In genomic region chr16:31501751-31502365, GRCm38 (mm10) we compare ENCODE assay signal across 12 mouse cellular contexts.
DNase-seq lines count a peak whose midpoint lies in the region; ATAC-seq and TF ChIP-seq lines count a peak whose summit lies in the region.
"Had no signal": no experiment of that assay in that cellular context is flagged by ENCODE, and none has a peak within 500 bp of the region (broad histone marks: within the 10 kb centered on the region; RNA-seq: fewer than 3 reads in every experiment).

No protein-coding gene starts in this region.

- no peaks in the 10 kb centered on the region for H3K36me3 ChIP-seq in midbrain, embryonic 12.5 days
- no peaks in the 10 kb centered on the region for H3K36me3 ChIP-seq in midbrain, postnatal 0 days (ENCODE audit: insufficient read depth, low read length)
- H3K36me3 ChIP-seq in hindbrain, embryonic 13.5 days = no peaks in the 10 kb centered on the region
- no peaks in the 10 kb centered on the region for H3K36me3 ChIP-seq in neural tube, embryonic 12.5 days
- H3K36me3 ChIP-seq in liver, embryonic 12.5 days = no peaks in the 10 kb centered on the region

- peaks cover 24% of the 10 kb centered on the region; the same call in 1 of the 2 replicates for H3K27me3 ChIP-seq in midbrain, embryonic 12.5 days
- no peaks in the 10 kb centered on the region for H3K27me3 ChIP-seq in midbrain, postnatal 0 days (ENCODE audit: insufficient read depth, low read length)
- H3K27me3 ChIP-seq in hindbrain, embryonic 13.5 days = 0 out of 2 replicates have a peak, but pooled peaks cover 1% of the 10 kb centered on the region
- H3K27me3 ChIP-seq in neural tube, embryonic 12.5 days (replicated peaks) = no peaks in the 10 kb centered on the region
- H3K27me3 ChIP-seq in liver, embryonic 12.5 days (replicated peaks) = peaks cover 7% of the 10 kb centered on the region
- H3K27me3 ChIP-seq: CH12.LX had no signal

- no peak overlapping the region for H3K4me3 ChIP-seq in midbrain, embryonic 12.5 days
- H3K4me3 ChIP-seq in midbrain, postnatal 0 days (ENCODE audit: low read depth, low read length) = no peak overlapping the region
- H3K4me3 ChIP-seq in embryonic fibroblast, embryonic 13.5 days (ENCODE audit: insufficient read depth, low read length) = no peak overlapping the region
- no peak overlapping the region for H3K4me3 ChIP-seq in hindbrain, embryonic 13.5 days
- no peak overlapping the region for H3K4me3 ChIP-seq in neural tube, embryonic 12.5 days
- no peak overlapping the region for H3K4me3 ChIP-seq in liver, embryonic 12.5 days

- H3K4me1 ChIP-seq in midbrain, embryonic 12.5 days = peaks cover 23% of the 10 kb centered on the region
- peaks cover 8% of the 10 kb centered on the region; the same call in 1 of the 2 replicates for H3K4me1 ChIP-seq in midbrain, postnatal 0 days (ENCODE audit: insufficient read depth, low read length)
- H3K4me1 ChIP-seq in embryonic fibroblast, embryonic 13.5 days (ENCODE audit: control insufficient read depth, insufficient read depth, low read length) = peaks cover 27% of the 10 kb centered on the region
- peaks cover 41% of the 10 kb centered on the region for H3K4me1 ChIP-seq in hindbrain, embryonic 13.5 days (replicated peaks)
- H3K4me1 ChIP-seq in neural tube, embryonic 12.5 days = peaks cover 24% of the 10 kb centered on the region; the same call in 1 of the 2 replicates
- peaks cover 6% of the 10 kb centered on the region for H3K4me1 ChIP-seq in liver, embryonic 12.5 days

- DNase-seq in midbrain, postnatal 0 days (ENCODE audit: low spot score) = no peak
- no peak for DNase-seq in left cerebral cortex, adult 9 months (ENCODE audit: low spot score in 2 of 2)
- no peak for DNase-seq in kidney, adult 9 months
- DNase-seq: lung, postnatal 10 days; right cerebral cortex, adult 18-20 months had no signal

- peak overlapping the region; percentile 36; the same call in 1 of the 2 replicates for H3K27ac ChIP-seq in midbrain, embryonic 12.5 days (replicated peaks)
- H3K27ac ChIP-seq in midbrain, postnatal 0 days (ENCODE audit: low read depth, low read length) = no peak overlapping the region
- H3K27ac ChIP-seq in embryonic fibroblast, embryonic 13.5 days (ENCODE audit: insufficient read depth, low read length) = peak overlapping the region; percentile 27; the same call in 1 of the 2 replicates
- H3K27ac ChIP-seq in hindbrain, embryonic 13.5 days = peak overlapping the region; percentile 68
- H3K27ac ChIP-seq in neural tube, embryonic 12.5 days = no peak overlapping the region
- no peak overlapping the region for H3K27ac ChIP-seq in liver, embryonic 12.5 days

- no peak for TF ChIP-seq POLR2A in embryonic fibroblast, embryonic 13.5 days (IDR thresholded peaks at IDR 0.05; ENCODE audit: low read depth, low read length)

- no peak overlapping the region for H3K4me2 ChIP-seq in midbrain, embryonic 12.5 days (replicated peaks)
- no peak overlapping the region for H3K4me2 ChIP-seq in midbrain, postnatal 0 days (ENCODE audit: low read depth, low read length, poor library complexity, severe bottlenecking)
- H3K4me2 ChIP-seq in hindbrain, embryonic 13.5 days = no peak overlapping the region
- peak overlapping the region; percentile 10; the same call in 1 of the 2 replicates for H3K4me2 ChIP-seq in neural tube, embryonic 12.5 days (replicated peaks)
- H3K4me2 ChIP-seq in liver, embryonic 12.5 days = no peak overlapping the region
- H3K4me2 ChIP-seq: heart, embryonic 11.5 days had no signal

- H3K9ac ChIP-seq in midbrain, embryonic 12.5 days (replicated peaks) = no peak overlapping the region
- H3K9ac ChIP-seq in midbrain, postnatal 0 days (replicated peaks; ENCODE audit: low read length, poor library complexity, severe bottlenecking) = no peak overlapping the region
- no peak overlapping the region for H3K9ac ChIP-seq in hindbrain, embryonic 13.5 days
- no peak overlapping the region for H3K9ac ChIP-seq in neural tube, embryonic 12.5 days
- no peak overlapping the region for H3K9ac ChIP-seq in liver, embryonic 12.5 days

- TF ChIP-seq CTCF in midbrain, postnatal 0 days (IDR thresholded peaks at IDR 0.05) = no peak
- no peak for TF ChIP-seq CTCF in embryonic fibroblast, embryonic 13.5 days (IDR thresholded peaks at IDR 0.05; ENCODE audit: borderline replicate concordance, insufficient read depth, low read length)

- H3K9me3 ChIP-seq in midbrain, embryonic 12.5 days = no peaks in the 10 kb centered on the region
- H3K9me3 ChIP-seq in midbrain, postnatal 0 days (ENCODE audit: low read length) = no peaks in the 10 kb centered on the region
- H3K9me3 ChIP-seq in hindbrain, embryonic 13.5 days = no peaks in the 10 kb centered on the region
- no peaks in the 10 kb centered on the region for H3K9me3 ChIP-seq in neural tube, embryonic 12.5 days
- no peaks in the 10 kb centered on the region for H3K9me3 ChIP-seq in liver, embryonic 12.5 days (replicated peaks)

- 56% methylated on average over 14 of the region's 14 CpGs for WGBS in midbrain, embryonic 12.5 days
- WGBS in midbrain, postnatal 0 days = 33% methylated on average over 14 of the region's 14 CpGs
- 37% methylated on average over 14 of the region's 14 CpGs for WGBS in hindbrain, embryonic 13.5 days
- 47% methylated on average over 14 of the region's 14 CpGs for WGBS in neural tube, embryonic 12.5 days
- 68% methylated on average over 14 of the region's 14 CpGs for WGBS in liver, embryonic 12.5 days (ENCODE audit: insufficient replicate concordance)

- ATAC-seq in midbrain, embryonic 12.5 days (ENCODE audit: low FRiP score, low read depth) = peak; percentile 55; the same call in 1 of the 2 replicates
- ATAC-seq in midbrain, postnatal 0 days (ENCODE audit: low FRiP score) = no peak
- peak; percentile 58; the same call in 1 of the 2 replicates for ATAC-seq in hindbrain, embryonic 13.5 days (ENCODE audit: low FRiP score)
- ATAC-seq in neural tube, embryonic 12.5 days (ENCODE audit: low FRiP score, low read depth) = peak; percentile 71; the same call in 1 of the 2 replicates
- no peak for ATAC-seq in liver, embryonic 12.5 days

Comparison
In these comparisons a context has a peak if more than half of its experiments do, and no peak if none do; other contexts are left out.
1. ATAC-seq: peak in midbrain, embryonic 12.5 days (single experiment), hindbrain, embryonic 13.5 days (single experiment) and neural tube, embryonic 12.5 days (single experiment); none in midbrain, postnatal 0 days (single experiment) and liver, embryonic 12.5 days (single experiment).
2. H3K27ac ChIP-seq: peak in midbrain, embryonic 12.5 days (single experiment), embryonic fibroblast, embryonic 13.5 days (single experiment) and hindbrain, embryonic 13.5 days (single experiment); none in midbrain, postnatal 0 days (single experiment), neural tube, embryonic 12.5 days (single experiment) and liver, embryonic 12.5 days (single experiment).